Mouse (Mus musculus) MEL (cell line): ENCODE measurements around the gene Wfdc5. TPM values are rescaled to one million over a fixed set of nuclear protein-coding genes. Genes with fewer than 3 reads are reported as not detected.

Experiments
- DNase-seq: peaks from one replicate; pipeline ENCODE4 v3.0.0; 2011; ENCODE audit warnings: low read depth, low spot score
- H3K27ac ChIP-seq: 2 replicates; pipeline ENCODE4 v1.5.1; 2012; ENCODE audit warnings: low read depth, mild to moderate bottlenecking, control low read depth, low read length, moderate library complexity; ENCODE audit not compliant: control insufficient read depth
- H3K27me3 ChIP-seq, 2 experiments: fragments of 150-350 bp in 1 of 2; sonication (generic) in 1 of 2; 2 replicates each; pipeline ENCODE4 v1.6.1; 2012; ENCODE audit warnings: low read length in 2 of 2, mild to moderate bottlenecking in 2 of 2, improper control_type of control experiment in 1 of 2, moderate library complexity in 1 of 2; ENCODE audit not compliant: insufficient read depth in 2 of 2, control insufficient read depth in 1 of 2
- H3K36me3 ChIP-seq, 2 experiments: 2 replicates each; pipeline ENCODE4 v1.6.1; 2012 to 2014; ENCODE audit warnings: low read length in 2 of 2, improper control_type of control experiment in 1 of 2, inconsistent platforms in 1 of 2, mild to moderate bottlenecking in 1 of 2; ENCODE audit not compliant: insufficient read depth in 2 of 2, control insufficient read depth in 1 of 2
- H3K4me1 ChIP-seq, 2 experiments: fragments of 150-350 bp in 1 of 2; sonication (generic) in 1 of 2; 2 replicates each; pipeline ENCODE4 v1.6.1; 2012; ENCODE audit warnings: low read length in 2 of 2, improper control_type of control experiment in 1 of 2, mild to moderate bottlenecking in 1 of 2; ENCODE audit not compliant: insufficient read depth in 2 of 2, control insufficient read depth in 1 of 2
- H3K4me3 ChIP-seq, 2 experiments: fragments of 150-350 bp in 1 of 2; sonication (generic) in 1 of 2; 2 replicates each; pipeline ENCODE4 v1.5.1; 2012; ENCODE audit warnings: low read depth in 2 of 2, low read length in 2 of 2, mild to moderate bottlenecking in 2 of 2, moderate library complexity in 2 of 2, control low read depth in 1 of 2, improper control_type of control experiment in 1 of 2; ENCODE audit not compliant: control insufficient read depth in 1 of 2, insufficient read depth in 1 of 2
- H3K79me2 ChIP-seq: 2 replicates; pipeline ENCODE4 v1.6.1; 2012; ENCODE audit warnings: mild to moderate bottlenecking, low read length, moderate library complexity; ENCODE audit not compliant: control insufficient read depth, poor library complexity, insufficient read depth
- H3K9ac ChIP-seq: 2 replicates; pipeline ENCODE4 v1.6.1; 2012; ENCODE audit warnings: low read depth, mild to moderate bottlenecking, control low read depth, low read length, moderate library complexity; ENCODE audit not compliant: control insufficient read depth, poor library complexity, severe bottlenecking
- H3K9me3 ChIP-seq: fragments of 150-350 bp; sonication (generic); replicated peaks from 2 replicates; pipeline ENCODE4 v1.6.1; 2012; ENCODE audit warnings: mild to moderate bottlenecking, low read length, improper control_type of control experiment, moderate library complexity; ENCODE audit not compliant: insufficient read depth
- BHLHE40 ChIP-seq: IDR thresholded peaks from 2 replicates; pipeline ENCODE4 v1.6.1; 2012; ENCODE audit warnings: low read depth, mild to moderate bottlenecking, inconsistent platforms, low read length, improper control_type of control experiment, borderline replicate concordance
- CHD1 ChIP-seq: IDR thresholded peaks from 2 replicates; pipeline ENCODE4 v1.6.1; 2012; ENCODE audit warnings: low read depth, mild to moderate bottlenecking, inconsistent platforms, low read length, improper control_type of control experiment
- CHD2 ChIP-seq: IDR thresholded peaks from 2 replicates; pipeline ENCODE4 v1.6.1; 2011; ENCODE audit warnings: low read length, improper control_type of control experiment
- ELF1 ChIP-seq: IDR thresholded peaks from 2 replicates; pipeline ENCODE4 v1.6.1; 2014; ENCODE audit warnings: low read depth, mild to moderate bottlenecking, inconsistent platforms, low read length, improper control_type of control experiment, moderate library complexity
- EP300 ChIP-seq, 2 experiments: IDR thresholded peaks; 2 replicates each; pipeline ENCODE4 v1.6.1; 2011; ENCODE audit warnings: improper control_type of control experiment in 2 of 2, low read length in 2 of 2, low read depth in 1 of 2, mild to moderate bottlenecking in 1 of 2
- ETS1 ChIP-seq: IDR thresholded peaks from 2 replicates; pipeline ENCODE4 v1.6.1; 2012; ENCODE audit warnings: low read depth, mild to moderate bottlenecking, inconsistent platforms, low read length, improper control_type of control experiment, moderate library complexity
- GABPA ChIP-seq: IDR thresholded peaks from 2 replicates; pipeline ENCODE4 v1.6.1; 2012; ENCODE audit warnings: low read depth, mild to moderate bottlenecking, inconsistent platforms, low read length, improper control_type of control experiment, moderate library complexity
- GATA1 ChIP-seq: IDR thresholded peaks from 2 replicates; pipeline ENCODE4 v1.6.1; 2011; ENCODE audit warnings: low read depth, low read length, improper control_type of control experiment
- HCFC1 ChIP-seq: IDR thresholded peaks from 2 replicates; pipeline ENCODE4 v1.6.1; 2012; ENCODE audit warnings: low read depth, mild to moderate bottlenecking, inconsistent platforms, low read length, improper control_type of control experiment, moderate library complexity
- MAX ChIP-seq: IDR thresholded peaks from 2 replicates; pipeline ENCODE4 v1.6.1; 2011; ENCODE audit warnings: low read length, improper control_type of control experiment
- MAZ ChIP-seq: IDR thresholded peaks from 2 replicates; pipeline ENCODE4 v1.6.1; 2012; ENCODE audit warnings: low read depth, mild to moderate bottlenecking, inconsistent platforms, low read length, improper control_type of control experiment
- MEF2A ChIP-seq: IDR thresholded peaks from 2 replicates; pipeline ENCODE4 v1.6.1; 2014; ENCODE audit warnings: low read depth, mild to moderate bottlenecking, inconsistent platforms, low read length, improper control_type of control experiment; ENCODE audit not compliant: poor library complexity, insufficient replicate concordance, severe bottlenecking; ENCODE audit errors: extremely low read depth
- MYB ChIP-seq: IDR thresholded peaks from 2 replicates; pipeline ENCODE4 v1.6.1; 2011; ENCODE audit warnings: mild to moderate bottlenecking, low read depth, low read length, improper control_type of control experiment
- POLR2A ChIP-seq, 2 experiments: IDR thresholded peaks; 2 replicates each; pipeline ENCODE4 v1.6.1; 2011 to 2012; ENCODE audit warnings: low read length in 2 of 2, mild to moderate bottlenecking in 2 of 2, control low read depth in 1 of 2, improper control_type of control experiment in 1 of 2, low read depth in 1 of 2, moderate library complexity in 1 of 2; ENCODE audit not compliant: control insufficient read depth in 1 of 2, insufficient read depth in 1 of 2, poor library complexity in 1 of 2
- SMC3 ChIP-seq: IDR thresholded peaks from 2 replicates; pipeline ENCODE4 v1.6.1; 2011; ENCODE audit warnings: low read depth, low read length, improper control_type of control experiment
- TBP ChIP-seq: IDR thresholded peaks from 2 replicates; pipeline ENCODE4 v1.8.0; 2011; ENCODE audit warnings: low read depth, low read length, improper control_type of control experiment
- USF1 ChIP-seq: IDR thresholded peaks from 2 replicates; pipeline ENCODE4 v1.6.1; 2014; ENCODE audit warnings: low read depth, mild to moderate bottlenecking, inconsistent platforms, low read length, improper control_type of control experiment, moderate library complexity
- USF2 ChIP-seq, 2 experiments: IDR thresholded peaks; 2 replicates each; pipeline ENCODE4 v1.6.1; 2011 to 2012; ENCODE audit warnings: improper control_type of control experiment in 2 of 2, low read length in 2 of 2, borderline replicate concordance in 1 of 2, inconsistent platforms in 1 of 2, low read depth in 1 of 2, mild to moderate bottlenecking in 1 of 2; ENCODE audit not compliant: insufficient read depth in 1 of 2
- ZC3H11A ChIP-seq: IDR thresholded peaks from 2 replicates; pipeline ENCODE4 v1.6.1; 2012; ENCODE audit warnings: low read depth, mild to moderate bottlenecking, inconsistent platforms, low read length, improper control_type of control experiment
- ZKSCAN1 ChIP-seq: IDR thresholded peaks from 2 replicates; pipeline ENCODE4 v1.6.1; 2012; ENCODE audit warnings: low read depth, mild to moderate bottlenecking, inconsistent platforms, low read length, improper control_type of control experiment, moderate library complexity
- ZMIZ1 ChIP-seq: IDR thresholded peaks from 2 replicates; pipeline ENCODE4 v1.6.1; 2012; ENCODE audit warnings: low read depth, mild to moderate bottlenecking, inconsistent platforms, low read length, improper control_type of control experiment, moderate library complexity
- ZNF384 ChIP-seq: IDR thresholded peaks from 2 replicates; pipeline ENCODE4 v1.6.1; 2012; ENCODE audit warnings: low read depth, mild to moderate bottlenecking, inconsistent platforms, low read length, improper control_type of control experiment
- polyA plus RNA-seq, 2 experiments: library from polyadenylated mRNA; stranded (reverse) in 1 of 2; unstranded in 1 of 2; fragments of >175 nt in 1 of 2; fragments of >200 nt in 1 of 2; gene quantifications; 2 replicates each; pipeline versions ENCODE4 v1.2.1 to v1.2.4; 2012; ENCODE audit warnings: low replicate concordance in 2 of 2, low read depth in 1 of 2; ENCODE audit not compliant: insufficient read length in 2 of 2, insufficient read depth in 1 of 2, missing spikeins in 1 of 2
- total RNA-seq: library from RNA; depleted of rRNA; stranded (reverse); fragments of 300-350 nt; gene quantifications from 2 replicates; pipeline ENCODE4 v1.2.3, GENCODE M21; 2012; rRNA removed

Gene Wfdc5
- not detected in 2 replicates for total RNA-seq
- not detected for polyA plus RNA-seq

DNA sequence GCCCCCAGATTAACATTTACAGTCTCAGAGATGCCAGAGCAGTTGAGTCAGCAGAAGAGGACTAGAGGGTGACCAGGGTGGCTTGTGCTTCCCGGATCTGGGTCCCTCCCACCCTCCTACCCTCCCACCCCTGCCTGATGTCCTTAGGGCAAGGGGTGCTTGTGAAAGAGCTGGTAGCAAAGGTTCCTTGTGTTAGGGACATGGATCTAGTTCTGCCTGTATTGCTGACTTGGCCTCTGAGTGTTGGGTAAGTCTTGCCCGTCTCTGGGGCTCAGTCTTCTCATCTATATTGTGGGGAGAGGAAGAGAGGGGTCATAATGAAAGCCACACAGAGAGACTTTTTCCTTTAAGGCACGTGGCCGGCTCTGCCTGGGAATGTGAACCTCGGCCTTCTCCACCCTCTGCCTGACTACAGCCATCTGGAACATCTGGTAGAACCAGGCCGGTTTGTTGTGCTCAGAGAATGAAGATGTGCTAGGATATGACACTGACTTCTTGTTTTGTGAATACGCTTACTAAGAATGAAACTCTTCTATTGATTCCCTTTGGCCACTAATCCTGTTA lies at the start of gene Wfdc5:
TSS of gene Wfdc5 (minus strand) at position 51 of the 564 bp plus-strand sequence.
- no peaks in the 10 kb centered on the region for H3K9me3 ChIP-seq
- TF ChIP-seq MAZ (no peak), ELF1 (no peak), GABPA (no peak), ZMIZ1 (no peak), POLR2A (IDR thresholded peaks at IDR 0.05; ENCODE audit: control insufficient read depth in 1 of 2, insufficient read depth in 1 of 2, low read depth in 1 of 2, low read length in 2 of 2, poor library complexity in 1 of 2) (no peak), TBP (no peak), CHD1 (no peak), ETS1 (no peak), HCFC1 (no peak), ZC3H11A (no peak), ZNF384 (no peak), CHD2 (no peak), BHLHE40 (no peak), ZKSCAN1 (no peak), MAX (no peak), SMC3 (no peak), MYB (no peak), MEF2A (no peak), EP300 (IDR thresholded peaks at IDR 0.05; ENCODE audit: low read depth in 1 of 2, low read length in 2 of 2) (no peak), GATA1 (no peak)
- TF ChIP-seq, all 39 proteins: peak for 0
- no peak within 1 kb of the TSS for H3K27ac ChIP-seq
- no peak for DNase-seq
- no peaks in the 10 kb centered on the region; a peak in 1 of 4 replicates for H3K27me3 ChIP-seq
- no peak within 1 kb of the TSS for H3K4me3 ChIP-seq
- H3K4me1 ChIP-seq, result peaks cover 2 to 8% of the 10 kb centered on the region in 2 experiments
- H3K79me2 ChIP-seq, result no peaks in the 10 kb centered on the region
- peaks cover 0 to 5% of the 10 kb centered on the region in 2 experiments; a peak in 2 of 4 replicates for H3K36me3 ChIP-seq
- no peak within 1 kb of the TSS for H3K9ac ChIP-seq

DNA sequence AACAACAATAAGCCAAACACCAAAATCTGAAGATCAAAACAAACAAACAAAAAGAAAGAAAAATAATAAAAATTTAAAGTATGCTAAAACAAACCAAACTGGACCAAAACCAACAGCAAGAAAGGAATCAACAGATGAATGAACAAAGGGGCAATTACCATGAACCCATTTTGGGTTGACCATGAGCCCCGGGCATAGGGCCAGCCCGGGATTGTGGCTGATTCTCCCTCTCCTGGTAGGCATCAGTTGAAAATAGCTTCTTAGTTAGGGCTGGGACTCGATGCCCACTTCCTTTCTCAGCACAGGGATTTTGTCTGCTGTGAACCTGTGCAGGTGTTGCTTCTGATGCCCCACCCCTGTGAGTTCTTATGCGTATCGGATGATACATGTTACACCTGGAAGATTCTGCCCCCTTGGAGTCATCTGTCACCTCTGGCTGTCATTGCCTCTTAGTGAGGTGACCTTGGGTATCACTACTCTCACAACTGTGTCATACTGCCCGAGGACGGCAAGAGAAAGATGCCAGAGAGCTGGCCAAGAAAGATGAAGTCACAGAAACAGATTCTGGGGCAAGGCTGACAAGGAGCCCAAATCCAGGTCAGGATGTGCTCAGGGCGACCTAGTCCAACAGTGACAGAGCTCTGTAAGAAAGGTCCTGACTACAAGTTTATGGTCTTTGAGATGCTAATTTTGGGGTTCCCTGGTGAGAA lies 46.0 kb upstream of the Wfdc5 start:
- Histone ChIP-seq H3K27ac (no peak overlapping the region), H3K36me3 (no peaks in the 10 kb centered on the region), H3K4me3 (no peak overlapping the region), H3K79me2 (no peaks in the 10 kb centered on the region), H3K9ac (no peak overlapping the region), H3K9me3 (no peaks in the 10 kb centered on the region), H3K27me3 (peaks cover 3% of the 10 kb centered on the region in 2 experiments), H3K4me1 (no peaks in the 10 kb centered on the region)
- no peak for TF ChIP-seq USF1
- TF ChIP-seq ZNF384, result no peak
- no peak for TF ChIP-seq USF2 (IDR thresholded peaks at IDR 0.05; ENCODE audit: borderline replicate concordance in 1 of 2, insufficient read depth in 1 of 2, low read depth in 1 of 2, low read length in 2 of 2)
- DNase-seq, result no peak
